Mouse (Mus musculus) brown adipose tissue, adult 24 weeks (tissue): Measurements from ENCODE around the gene Gm3238. TPM values are rescaled to one million over a fixed set of nuclear protein-coding genes. Genes with fewer than 3 reads are reported as not detected.
"Not testable (repeated sequence)": the region's sequence is repeated elsewhere in the genome, so short reads cannot be mapped to it uniquely, and the experiment has no call there.

ENCODE experiments used
- H3K27ac ChIP-seq: fragments of 200-500 bp; replicated peaks from 2 replicates; pipeline ENCODE4 v1.5.1; 2012; ENCODE audit warnings: low read depth, mild to moderate bottlenecking, low read length
- H3K4me1 ChIP-seq: fragments of 200-500 bp; 2 replicates; pipeline ENCODE4 v1.6.1; 2012; ENCODE audit warnings: low read length, mixed read lengths; ENCODE audit not compliant: control insufficient read depth, insufficient read depth, insufficient read length
- H3K4me3 ChIP-seq: fragments of 200-500 bp; 2 replicates; pipeline ENCODE4 v1.5.1; 2012; ENCODE audit warnings: low read depth, mild to moderate bottlenecking, low read length, moderate library complexity; ENCODE audit not compliant: insufficient read depth
- polyA plus RNA-seq: library from polyadenylated mRNA; stranded (reverse); fragments of >200 nt; gene quantifications from 2 replicates; pipeline ENCODE4 v1.2.4, GENCODE M21; 2012; ENCODE audit not compliant: missing spikeins, insufficient read depth, insufficient read length

Gm3238 gene
- polyA plus RNA-seq, result not detected in 2 replicates

DNA sequence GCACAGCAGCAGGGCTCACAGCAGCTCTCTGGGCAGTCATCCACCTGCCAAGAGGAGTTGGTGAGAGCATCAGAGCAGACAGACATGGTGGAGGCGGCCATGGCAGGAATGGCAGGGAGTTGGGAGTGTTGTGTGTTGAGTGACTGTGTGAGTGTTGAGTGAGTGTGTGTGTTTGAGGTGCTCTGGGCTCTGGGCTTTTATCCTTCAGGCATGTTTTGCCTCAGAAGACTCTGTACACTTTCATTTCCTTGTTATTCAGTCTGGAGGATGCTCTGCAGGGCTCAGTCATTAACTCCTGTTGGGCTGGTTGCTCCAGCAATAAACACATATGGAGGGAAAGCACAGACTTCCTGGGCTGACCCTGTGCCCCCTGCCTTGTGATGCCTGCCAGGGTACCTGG lies at the start of gene Gm3238:
TSS of gene Gm3238 (minus strand) at position 101 of the 400 bp plus-strand sequence.
- H3K4me1 ChIP-seq, H3K4me3 ChIP-seq, H3K27ac ChIP-seq: not testable (repeated sequence)

DNA sequence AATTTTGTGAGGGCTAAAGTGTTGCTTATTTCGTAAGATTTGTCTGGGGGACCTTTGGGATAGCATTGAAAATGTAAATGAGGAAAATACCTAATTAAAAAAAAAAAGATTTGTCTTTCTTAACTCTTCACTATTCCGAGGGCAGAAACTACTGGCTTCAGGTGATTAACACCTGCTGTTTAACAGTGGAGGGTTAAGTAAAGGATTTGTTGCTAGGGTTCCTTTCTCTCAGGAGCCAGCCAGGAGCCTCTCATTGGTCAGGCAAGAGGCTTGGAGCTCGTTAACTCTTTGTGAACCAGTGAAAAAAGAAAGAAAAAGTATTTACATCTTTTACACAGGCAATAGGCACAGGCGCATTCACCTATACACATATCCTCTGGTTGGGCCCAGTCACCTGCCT lies 48.1 kb upstream of the Gm3238 start:
- H3K27ac ChIP-seq, result no peak overlapping the region
- no peaks in the 10 kb centered on the region for H3K4me1 ChIP-seq
- H3K4me3 ChIP-seq, result no peak overlapping the region

DNA sequence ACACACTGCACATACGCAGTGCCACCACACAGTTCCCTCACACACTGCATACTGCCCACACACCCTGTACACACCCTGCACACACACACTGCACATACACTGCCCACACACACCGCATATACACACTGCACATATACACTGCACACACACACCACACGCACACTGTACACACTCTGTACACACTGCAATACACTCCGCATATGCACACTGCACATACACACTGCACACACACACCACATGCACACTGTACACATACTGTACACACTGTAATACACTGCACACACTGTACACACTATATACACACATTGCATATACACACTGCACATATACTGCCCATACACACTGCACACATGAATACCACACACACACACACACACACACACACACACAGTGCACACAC lies 47.4 kb upstream of the Gm3238 start:
- Histone ChIP-seq H3K4me1 (no peaks in the 10 kb centered on the region), H3K27ac (no peak overlapping the region), H3K4me3 (no peak overlapping the region)

DNA sequence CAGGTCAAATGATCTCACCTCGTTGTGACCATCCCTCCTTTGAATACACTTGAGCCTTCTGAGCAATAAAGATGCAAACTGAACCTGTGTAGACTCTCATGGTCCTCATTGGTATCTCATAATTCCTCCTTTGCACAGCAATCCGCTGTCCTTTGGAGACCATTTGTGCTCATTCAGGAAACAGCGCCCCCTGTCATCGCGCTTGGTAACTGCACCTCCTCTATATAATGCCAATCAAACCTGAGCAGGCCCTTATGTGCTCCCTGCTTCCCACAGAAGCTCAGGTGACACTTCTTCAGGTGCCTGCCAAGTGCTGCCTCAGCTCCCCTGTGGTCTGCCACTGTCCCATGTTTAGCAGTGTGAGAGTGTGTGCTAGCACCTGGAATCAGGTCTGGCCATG lies 44.4 kb upstream of the Gm3238 start:
- Histone ChIP-seq H3K27ac (no peak overlapping the region), H3K4me3 (no peak overlapping the region), H3K4me1 (no peaks in the 10 kb centered on the region)

DNA sequence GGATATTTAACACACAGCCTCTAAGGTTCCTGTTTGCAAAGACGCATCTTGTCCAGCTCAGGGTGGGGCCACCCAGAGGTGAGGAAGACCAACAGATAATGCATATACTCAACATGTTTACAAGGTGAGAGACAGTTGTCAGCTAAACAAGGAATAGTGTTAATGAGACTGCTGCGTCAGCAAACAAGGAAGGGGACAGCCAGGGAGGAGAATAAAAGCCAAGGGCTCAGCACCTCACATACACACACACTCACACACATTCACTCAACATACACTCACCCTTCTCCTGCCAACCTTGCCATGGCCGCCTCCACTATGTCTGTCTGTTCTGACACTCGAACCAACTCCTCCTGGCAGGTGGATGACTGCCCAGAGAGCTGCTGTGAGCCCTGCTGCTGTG lies 43.3 kb upstream of the Gm3238 start, which contains the start of gene Gm2696:
TSS of gene Gm2696 (plus strand) at position 301 of the 400 bp plus-strand sequence.
- H3K27ac ChIP-seq, result no peak within 1 kb of the TSS
- no peak within 1 kb of the TSS for H3K4me3 ChIP-seq
- H3K4me1 ChIP-seq, result no peaks in the 10 kb centered on the region

DNA sequence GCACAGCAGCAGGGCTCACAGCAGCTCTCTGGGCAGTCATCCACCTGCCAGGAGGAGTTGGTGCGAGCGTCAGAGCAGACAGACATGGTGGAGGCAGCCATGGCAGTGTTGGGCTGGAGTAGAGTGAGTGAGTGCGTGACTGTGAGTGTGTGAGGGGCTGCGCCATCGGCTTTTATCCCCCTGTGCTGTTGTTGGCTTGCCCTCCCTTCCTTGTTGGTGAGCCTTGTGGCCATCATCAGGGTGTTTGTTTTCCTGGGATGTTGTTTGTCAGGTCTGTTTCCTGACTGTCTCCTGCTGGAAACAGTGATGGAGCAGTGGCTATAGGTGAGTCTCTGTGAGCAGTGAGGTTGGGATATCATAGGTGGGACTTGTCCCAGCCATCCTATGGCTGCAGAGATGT lies 40.6 kb upstream of the Gm3238 start, which contains the start of gene Gm9507:
TSS of gene Gm9507 (minus strand) at position 101 of the 400 bp plus-strand sequence.
- H3K27ac ChIP-seq, result no peak within 1 kb of the TSS
- H3K4me1 ChIP-seq, result no peaks in the 10 kb centered on the region
- H3K4me3 ChIP-seq, result no peak within 1 kb of the TSS

DNA sequence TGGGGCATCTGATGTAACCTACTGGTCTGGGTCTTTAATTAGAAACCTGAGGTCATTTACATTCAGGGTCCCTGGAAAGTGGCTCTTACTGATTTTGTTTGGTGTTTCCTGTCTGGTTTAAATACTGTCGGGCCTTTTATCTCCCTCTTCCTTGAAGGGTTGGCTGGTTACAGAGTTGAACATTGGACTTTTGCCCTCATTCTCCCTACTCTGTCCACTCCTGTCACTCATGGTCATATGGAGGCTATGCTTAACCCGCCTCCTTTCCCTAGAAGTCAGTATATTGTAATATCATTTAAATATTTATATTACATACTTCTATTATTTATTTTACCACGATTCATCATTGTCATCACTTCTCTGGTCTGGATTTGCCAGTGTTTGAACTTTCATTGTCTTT lies 33.0 kb upstream of the Gm3238 start:
- Histone ChIP-seq H3K4me1 (no peaks in the 10 kb centered on the region), H3K4me3 (no peak overlapping the region), H3K27ac (no peak overlapping the region)

DNA sequence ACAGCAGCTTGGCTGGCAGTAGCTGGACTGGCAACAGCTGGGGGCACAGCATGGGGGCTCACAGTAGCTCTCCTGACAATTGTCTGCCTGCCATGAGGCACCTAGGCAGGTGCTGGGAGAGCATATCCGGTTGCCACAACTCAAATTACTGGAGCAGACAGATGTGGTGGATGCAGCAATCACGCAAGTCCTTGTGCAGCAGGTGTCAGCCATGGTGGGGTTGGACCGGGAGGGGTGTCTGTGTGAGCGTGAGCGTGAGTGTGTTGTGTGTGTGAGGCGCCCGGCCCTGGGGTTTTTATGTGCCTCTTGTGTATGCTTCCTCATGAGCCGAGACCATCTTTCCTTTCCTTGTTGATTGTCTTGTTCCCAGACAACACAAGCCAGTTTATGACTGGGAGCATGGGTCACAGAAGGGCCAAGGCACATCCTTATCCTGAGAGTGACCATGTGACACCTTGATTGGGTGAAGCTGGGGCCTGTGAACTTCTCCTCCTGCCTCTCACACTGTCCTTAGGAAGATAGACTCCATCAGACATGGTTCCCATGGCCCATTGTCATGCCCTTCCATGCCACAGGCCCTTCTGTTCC lies 27.9 kb upstream of the Gm3238 start, which contains the start of gene Gm19668:
TSS of gene Gm19668 (minus strand) at position 213 of the 588 bp plus-strand sequence.
- no peaks in the 10 kb centered on the region for H3K4me1 ChIP-seq
- H3K27ac ChIP-seq, result no peak within 1 kb of the TSS

DNA sequence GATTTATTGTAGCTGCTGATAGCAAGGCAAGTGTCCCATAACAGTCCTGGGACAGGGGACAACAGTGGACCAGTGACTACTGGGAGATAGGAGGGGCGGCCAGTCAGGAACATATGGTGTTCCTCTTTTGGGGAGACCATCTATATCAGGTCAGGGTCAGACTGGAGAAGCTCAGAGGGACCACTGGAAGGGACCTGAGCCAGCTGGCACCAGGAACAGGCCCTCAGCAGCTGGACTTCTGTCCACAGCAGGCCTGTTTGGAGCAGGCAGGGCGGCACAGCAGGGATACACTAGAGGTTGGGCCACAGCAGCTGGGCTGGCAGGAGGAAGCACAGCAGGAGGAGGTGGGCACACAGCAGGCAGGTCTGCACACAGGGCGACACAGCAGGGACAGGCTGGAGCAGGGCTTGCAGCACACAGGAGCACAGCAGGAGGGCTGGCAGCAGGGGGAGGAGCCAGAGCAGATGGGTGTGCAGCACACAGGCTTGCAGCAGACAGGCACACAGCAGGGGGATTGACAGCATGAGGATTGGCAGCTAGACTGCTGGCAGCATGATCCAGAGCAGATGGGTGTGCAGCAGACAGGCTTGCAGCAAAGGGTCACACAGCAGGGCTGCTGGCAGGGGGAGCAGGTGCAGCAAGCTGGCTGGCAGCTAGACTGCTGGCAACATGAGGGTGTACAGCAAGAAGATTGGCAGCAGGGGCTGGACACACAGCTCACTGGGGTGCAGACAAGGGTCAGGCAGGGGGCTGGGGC lies 27.2 kb upstream of the Gm3238 start:
- H3K4me1 ChIP-seq, H3K27ac ChIP-seq, H3K4me3 ChIP-seq: not testable (repeated sequence)

More for the DNA sequence above, 27.9 kb upstream of the Gm3238 start, which contains the start of gene Gm19668:
- H3K4me3 ChIP-seq, result no peak within 1 kb of the TSS

DNA sequence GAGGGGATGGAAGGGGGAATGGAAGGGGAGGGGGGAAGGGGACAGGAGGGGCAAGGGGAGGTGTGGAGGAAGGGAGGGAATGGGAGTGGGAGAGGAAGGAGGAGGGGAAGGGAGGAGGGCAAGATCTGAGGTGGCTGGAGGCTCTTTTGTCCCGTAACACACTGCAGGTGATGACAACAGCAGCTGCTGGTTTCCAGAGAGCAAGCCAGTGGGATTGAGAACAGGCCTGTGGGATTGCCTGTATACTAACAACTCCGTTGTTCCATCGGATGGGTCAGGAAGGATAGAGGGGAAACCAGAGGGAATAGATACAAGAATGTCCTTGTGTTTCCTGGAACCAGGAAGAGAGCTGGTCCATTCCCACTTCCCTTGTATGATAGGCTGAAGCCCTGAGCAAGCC lies 26.6 kb upstream of the Gm3238 start:
- no peak overlapping the region for H3K27ac ChIP-seq
- no peaks in the 10 kb centered on the region for H3K4me1 ChIP-seq
- no peak overlapping the region for H3K4me3 ChIP-seq

DNA sequence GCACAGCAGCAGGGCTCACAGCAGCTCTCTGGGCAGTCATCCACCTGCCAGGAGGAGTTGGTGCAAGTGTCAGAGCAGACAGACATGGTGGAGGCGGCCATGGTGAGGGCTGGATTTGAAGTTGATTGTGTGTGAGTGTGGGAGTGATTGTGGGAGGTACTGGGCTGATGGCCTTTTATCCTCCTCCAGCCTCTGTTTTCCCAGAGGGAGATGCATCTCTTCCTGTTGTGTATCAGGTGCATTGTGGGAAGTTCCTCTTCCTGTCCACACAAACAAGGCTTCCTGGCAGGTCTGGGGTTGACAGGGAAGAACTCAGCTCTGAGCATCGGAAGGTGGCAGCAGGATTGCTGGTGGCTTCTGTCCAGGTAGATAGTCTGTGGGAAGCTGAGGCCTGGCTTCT lies 23.9 kb upstream of the Gm3238 start, which contains the start of gene Gm9639:
TSS of gene Gm9639 (minus strand) at position 101 of the 400 bp plus-strand sequence.
- no peaks in the 10 kb centered on the region for H3K4me1 ChIP-seq
- H3K4me3 ChIP-seq, result no peak within 1 kb of the TSS
- H3K27ac ChIP-seq, result no peak within 1 kb of the TSS

DNA sequence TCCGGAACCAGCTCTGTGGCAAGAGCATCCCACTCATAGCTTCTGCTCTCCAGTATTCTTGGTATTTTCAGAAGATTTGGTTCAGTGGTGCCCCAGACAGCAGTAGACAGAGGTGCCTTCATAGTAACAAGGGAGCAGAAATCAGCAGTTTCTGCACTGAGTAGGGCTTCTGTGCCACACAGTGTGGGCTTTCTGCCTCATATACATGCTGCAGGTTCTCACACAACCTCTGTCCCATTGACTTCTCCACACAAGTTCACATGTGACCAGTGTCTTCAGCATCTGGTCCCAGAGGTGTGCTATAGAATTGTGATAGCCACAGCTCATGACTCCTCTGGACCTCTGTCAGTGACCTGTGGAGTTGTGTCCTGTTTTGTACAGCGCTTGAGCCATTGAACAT lies 17.5 kb upstream of the Gm3238 start:
- no peak overlapping the region for H3K4me3 ChIP-seq
- H3K27ac ChIP-seq, result no peak overlapping the region
- no peaks in the 10 kb centered on the region for H3K4me1 ChIP-seq

DNA sequence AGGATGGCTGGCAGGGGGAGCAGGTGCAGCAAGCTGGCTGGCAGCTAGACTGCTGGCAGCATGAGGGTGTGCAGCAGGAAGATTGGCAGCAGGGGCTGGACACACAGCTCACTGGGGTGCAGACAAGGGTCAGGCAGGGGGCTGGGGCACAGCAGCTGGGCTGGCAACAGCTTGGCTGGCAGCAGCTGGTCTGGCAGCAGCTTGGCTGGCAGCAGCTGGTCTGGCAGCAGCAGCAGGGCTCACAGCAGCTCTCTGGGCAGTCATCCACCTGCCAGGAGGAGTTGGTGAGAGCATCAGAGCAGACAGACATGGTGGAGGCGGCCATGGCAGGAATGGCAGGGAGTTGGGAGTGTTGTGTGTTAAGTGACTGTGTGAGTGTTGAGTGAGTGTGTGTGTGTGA lies 16.8 kb upstream of the Gm3238 start, which contains the start of gene Gm7137:
TSS of gene Gm7137 (minus strand) at position 325 of the 400 bp plus-strand sequence.
- not testable (repeated sequence) for H3K27ac ChIP-seq, H3K4me1 ChIP-seq, H3K4me3 ChIP-seq

DNA sequence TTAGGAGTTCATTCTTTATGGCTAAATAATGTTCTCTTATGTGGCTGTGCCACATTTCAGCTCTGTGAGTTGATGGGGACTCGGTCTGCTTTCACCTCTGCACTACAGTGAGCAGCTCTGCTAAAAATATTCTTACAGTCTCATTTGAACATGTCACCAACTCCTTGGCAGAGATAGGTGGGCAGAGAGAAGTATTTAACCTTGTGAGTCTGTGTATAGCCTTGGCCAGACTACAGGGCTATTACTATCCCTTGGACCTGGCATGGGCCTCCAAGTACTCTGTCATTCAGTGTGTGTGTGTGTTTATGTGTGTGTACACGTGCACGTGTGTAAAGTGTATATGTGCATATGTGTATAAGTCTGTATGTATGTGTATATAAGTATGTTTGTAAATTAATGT lies 12.3 kb upstream of the Gm3238 start:
- not testable (repeated sequence) for H3K4me1 ChIP-seq, H3K4me3 ChIP-seq, H3K27ac ChIP-seq

DNA sequence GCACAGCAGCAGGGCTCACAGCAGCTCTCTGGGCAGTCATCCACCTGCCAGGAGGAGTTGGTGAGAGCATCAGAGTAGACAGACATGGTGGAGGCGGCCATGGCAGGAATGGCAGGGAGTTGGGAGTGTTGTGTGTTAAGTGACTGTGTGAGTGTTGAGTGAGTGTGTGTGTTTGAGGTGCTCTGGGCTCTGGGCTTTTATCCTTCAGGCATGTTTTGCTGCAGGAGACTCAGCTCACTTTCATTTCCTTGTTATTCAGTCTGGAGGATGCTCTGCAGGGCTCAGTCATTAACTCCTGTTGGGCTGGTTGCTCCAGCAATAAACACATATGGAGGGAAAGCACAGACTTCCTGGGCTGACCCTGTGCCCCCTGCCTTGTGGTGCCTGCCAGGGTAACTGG lies 11.3 kb upstream of the Gm3238 start, which contains the start of gene Gm3250:
TSS of gene Gm3250 (minus strand) at position 101 of the 400 bp plus-strand sequence.
- not testable (repeated sequence) for H3K27ac ChIP-seq, H3K4me1 ChIP-seq, H3K4me3 ChIP-seq
